Mouse (Mus musculus) neural tube, embryonic 11.5 days (tissue): ENCODE measurements at regions not wholly inside any gene's neighbourhood (a gene's known extent, or its start where the extent isn't known, plus 50 kb on each side); places are given as distances from the start of the nearest gene placed in this dataset.

Experiments used
- ATAC-seq: fragments of 200-750 bp; cut with Nextera tagmentation; 2 replicates; pipeline ENCODE4 v1.8.0; 2017; ENCODE audit warnings: moderate number of reproducible peaks, mild to moderate bottlenecking, moderate TSS enrichment, moderate library complexity; ENCODE audit not compliant: insufficient read depth, low FRiP score, low TSS enrichment
- DNase-seq: peaks from one replicate; pipeline ENCODE4 v3.0.0-alpha.2; 2015; ENCODE audit warnings: low spot score
- H3K27ac ChIP-seq: fragments of 300-500 bp; sonication (generic); 2 replicates; pipeline ENCODE4 v1.5.1; 2014; ENCODE audit warnings: low read depth, mild to moderate bottlenecking, low read length
- H3K27me3 ChIP-seq: fragments of 300-500 bp; sonication (generic); 2 replicates; pipeline ENCODE4 v1.6.1; 2014; ENCODE audit warnings: mild to moderate bottlenecking, low read length, mixed read lengths; ENCODE audit not compliant: control insufficient read depth, insufficient read depth
- H3K36me3 ChIP-seq: fragments of 300-500 bp; sonication (generic); 2 replicates; pipeline ENCODE4 v1.6.1; 2014; ENCODE audit warnings: mild to moderate bottlenecking, low read length, moderate library complexity, mixed read lengths; ENCODE audit not compliant: control insufficient read depth, insufficient read depth
- H3K4me1 ChIP-seq: fragments of 300-500 bp; sonication (generic); 2 replicates; pipeline ENCODE4 v1.6.1; 2014; ENCODE audit warnings: low read length, mixed read lengths; ENCODE audit not compliant: control insufficient read depth, insufficient read depth
- H3K4me2 ChIP-seq: fragments of 300-500 bp; sonication (generic); 2 replicates; pipeline ENCODE4 v1.6.1; 2014; ENCODE audit warnings: low read depth, mild to moderate bottlenecking, moderate library complexity
- H3K4me3 ChIP-seq: fragments of 300-500 bp; sonication (generic); 2 replicates; pipeline ENCODE4 v1.5.1; 2014; ENCODE audit warnings: low read depth, low read length
- H3K9ac ChIP-seq: fragments of 300-500 bp; sonication (generic); 2 replicates; pipeline ENCODE4 v1.6.1; 2014; ENCODE audit warnings: mild to moderate bottlenecking, low read length
- H3K9me3 ChIP-seq: fragments of 300-500 bp; sonication (generic); 2 replicates; pipeline ENCODE4 v1.6.1; 2016; ENCODE audit warnings: low read length; ENCODE audit not compliant: control insufficient read depth
- WGBS: fragments of 180-500 bp; shearing (Covaris S2); extraction: QIAGEN DNeasy Blood & Tissue Kit; methylation state at CpG from one replicate; pipeline ENCODE4 v1.1.7; 2014; 5-methylcytosine and 5-hydroxymethylcytosine counted together

DNA sequence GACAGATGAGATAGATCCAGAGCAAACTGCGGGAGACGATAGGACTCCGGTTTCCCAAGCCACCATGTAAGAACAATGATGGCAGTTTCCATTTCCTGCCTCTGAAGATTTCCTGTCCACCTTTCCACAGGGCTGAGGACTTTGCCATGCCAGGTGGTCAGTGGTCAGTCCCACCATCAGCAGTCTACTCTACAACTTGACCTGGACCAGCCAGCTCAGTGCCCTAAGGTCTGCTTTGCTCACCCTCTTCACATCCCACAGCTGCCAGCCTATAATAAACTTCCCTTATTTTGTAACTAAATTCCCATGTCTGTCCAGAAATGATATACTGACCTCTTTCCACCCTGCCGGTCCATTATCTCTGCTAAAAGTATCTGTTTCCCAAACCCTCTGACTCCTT is 315.7 kb upstream of the Spred2 start:
- no peaks in the 10 kb centered on the region for H3K4me1 ChIP-seq
- H3K27ac ChIP-seq = no peak overlapping the region
- H3K9me3 ChIP-seq = no peaks in the 10 kb centered on the region
- no peak for DNase-seq
- H3K27me3 ChIP-seq = no peaks in the 10 kb centered on the region
- no peak overlapping the region for H3K4me3 ChIP-seq
- no peak for ATAC-seq
- H3K4me2 ChIP-seq = no peak overlapping the region
- no peak overlapping the region for H3K9ac ChIP-seq
- no peaks in the 10 kb centered on the region; the same call in 1 of the 2 replicates for H3K36me3 ChIP-seq
- WGBS = 85% methylated on average over 4 of the region's 4 CpGs

DNA sequence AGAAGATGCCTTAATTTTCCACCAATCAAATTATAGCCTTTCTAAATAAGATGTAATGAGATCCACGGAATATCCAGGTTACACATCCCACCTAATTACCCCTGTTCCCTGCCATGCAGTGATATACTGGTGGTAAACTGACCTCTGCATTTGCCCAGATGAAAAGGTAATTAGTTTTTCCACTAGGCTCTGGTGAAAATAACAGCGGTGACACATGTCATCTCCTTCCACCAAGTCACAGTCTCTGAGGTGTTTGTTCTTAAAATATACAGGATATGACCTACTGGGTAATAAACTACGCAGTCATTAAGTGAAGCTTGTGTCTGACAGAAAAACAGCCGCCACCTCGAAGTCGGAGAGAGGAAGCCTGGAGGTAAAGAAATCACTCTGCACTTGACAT is 313.6 kb upstream of the Spred2 start:
- Histone ChIP-seq H3K4me1 (no peaks in the 10 kb centered on the region), H3K9me3 (no peaks in the 10 kb centered on the region), H3K9ac (no peak overlapping the region), H3K27me3 (no peaks in the 10 kb centered on the region), H3K36me3 (no peaks in the 10 kb centered on the region; the same call in 1 of the 2 replicates), H3K27ac (no peak overlapping the region), H3K4me3 (no peak overlapping the region), H3K4me2 (no peak overlapping the region)
- ATAC-seq (peak; percentile 16; the same call in 1 of the 2 replicates), DNase-seq (no peak)
- WGBS = 54% methylated on average over 6 of the region's 6 CpGs

DNA sequence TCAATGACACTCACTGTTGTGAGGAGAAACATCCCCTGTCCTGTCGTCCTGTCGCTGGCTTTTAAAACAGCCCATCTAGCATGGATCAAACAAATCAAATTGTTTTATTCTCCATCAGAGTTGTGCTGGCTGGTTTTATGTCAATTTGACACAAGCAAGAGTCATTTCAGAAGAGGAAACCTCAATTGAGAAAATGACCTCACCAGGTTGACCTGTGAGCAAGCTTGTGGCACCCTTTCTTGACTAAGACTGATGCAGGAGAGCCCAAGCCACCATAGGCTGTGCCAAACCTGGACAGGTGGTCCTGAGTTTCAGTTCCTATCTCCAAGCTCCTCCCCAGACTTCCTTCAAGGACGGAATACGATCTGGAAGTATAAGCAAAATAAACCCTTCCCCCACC is 313.0 kb upstream of the Spred2 start:
- H3K36me3 ChIP-seq = no peaks in the 10 kb centered on the region; the same call in 1 of the 2 replicates
- no peaks in the 10 kb centered on the region for H3K4me1 ChIP-seq
- no peaks in the 10 kb centered on the region for H3K9me3 ChIP-seq
- H3K27ac ChIP-seq = no peak overlapping the region
- H3K4me2 ChIP-seq = no peak overlapping the region
- H3K4me3 ChIP-seq = no peak overlapping the region
- ATAC-seq (no peak), DNase-seq (no peak)
- no peak overlapping the region for H3K9ac ChIP-seq
- no peaks in the 10 kb centered on the region for H3K27me3 ChIP-seq
- 83% methylated on average over 4 of the region's 4 CpGs for WGBS

DNA sequence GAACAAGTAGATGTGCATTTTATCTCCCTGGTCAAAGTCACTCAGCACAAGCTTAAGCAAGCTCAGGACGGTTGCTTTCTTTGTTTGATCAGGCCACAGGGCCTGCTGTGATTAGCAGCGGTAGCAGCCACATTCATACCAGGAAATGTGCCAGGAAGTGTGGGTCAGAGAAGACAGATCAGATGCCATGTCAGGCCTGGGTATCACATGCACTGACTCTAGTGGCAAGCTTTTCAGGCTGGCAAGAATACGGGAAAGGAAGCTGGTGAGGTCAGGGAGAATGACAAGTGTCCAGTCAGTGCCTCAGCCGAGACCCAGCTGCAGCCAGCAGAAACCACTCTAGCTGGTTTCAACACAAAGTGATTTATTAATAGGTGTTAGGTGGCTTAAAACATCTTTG is 307.7 kb upstream of the Spred2 start:
- no peak overlapping the region for H3K4me3 ChIP-seq
- no peak overlapping the region for H3K4me2 ChIP-seq
- ATAC-seq = no peak
- no peaks in the 10 kb centered on the region for H3K36me3 ChIP-seq
- no peak for DNase-seq
- H3K9me3 ChIP-seq = no peaks in the 10 kb centered on the region
- H3K9ac ChIP-seq = no peak overlapping the region
- no peaks in the 10 kb centered on the region for H3K27me3 ChIP-seq
- H3K27ac ChIP-seq = no peak overlapping the region
- WGBS = 75% methylated on average over 4 of the region's 4 CpGs
- no peaks in the 10 kb centered on the region for H3K4me1 ChIP-seq

DNA sequence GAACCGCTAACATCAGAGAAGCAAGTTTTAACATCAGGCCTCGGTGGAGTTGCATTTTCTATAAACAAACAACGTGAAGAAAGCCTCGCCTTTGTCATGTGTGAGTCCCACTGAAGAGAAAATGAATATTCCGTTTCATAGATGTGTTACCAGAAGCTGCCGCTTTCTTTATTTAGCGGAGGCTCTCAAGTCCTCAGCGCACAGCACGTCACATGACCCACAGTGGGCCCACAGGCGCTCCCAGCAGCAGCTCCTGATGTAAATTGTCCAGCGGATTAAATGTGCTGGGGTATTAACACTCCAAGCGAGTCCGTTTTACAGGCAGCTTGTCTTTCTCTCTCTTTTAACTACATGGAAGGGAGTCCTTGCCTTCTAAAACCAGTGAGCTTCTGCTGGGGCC is 304.7 kb upstream of the Spred2 start:
- Histone ChIP-seq H3K4me3 (no peak overlapping the region), H3K27ac (no peak overlapping the region), H3K4me1 (no peaks in the 10 kb centered on the region), H3K9ac (no peak overlapping the region), H3K9me3 (no peaks in the 10 kb centered on the region), H3K4me2 (no peak overlapping the region), H3K36me3 (no peaks in the 10 kb centered on the region), H3K27me3 (no peaks in the 10 kb centered on the region)
- DNase-seq (no peak), ATAC-seq (no peak)
- 82% methylated on average over 13 of the region's 13 CpGs for WGBS

DNA sequence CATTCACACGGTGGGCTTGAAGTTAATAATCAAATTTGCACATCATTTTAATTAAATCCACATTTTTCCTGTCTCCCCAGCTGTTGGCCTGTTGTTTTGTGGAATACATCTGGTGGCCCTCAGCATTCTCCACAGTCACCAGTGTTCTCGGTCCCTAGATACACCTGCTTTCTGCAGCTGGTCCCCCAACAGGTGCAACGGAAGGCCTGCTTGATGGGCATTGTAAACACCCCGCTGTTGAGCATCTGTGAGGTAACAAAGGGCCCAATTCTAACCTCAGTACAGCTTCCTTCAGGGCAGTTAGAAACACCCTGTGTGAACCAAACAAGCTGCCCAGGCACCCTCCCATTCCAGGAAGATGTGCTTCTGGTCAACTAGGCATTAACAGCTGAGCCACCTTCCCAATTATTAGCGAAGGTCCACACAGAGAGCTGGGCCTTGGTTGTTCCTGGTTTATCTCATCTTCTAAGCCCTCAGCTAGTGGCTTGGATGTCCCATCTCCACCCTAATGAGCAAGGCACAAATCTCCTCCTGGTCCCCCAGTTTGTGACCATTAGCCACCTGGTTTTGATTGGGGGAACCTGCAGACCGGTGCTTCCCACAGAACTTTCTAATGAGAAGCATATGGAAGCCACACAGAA is 293.0 kb upstream of the Spred2 start:
- no peak overlapping the region for H3K4me2 ChIP-seq
- H3K27ac ChIP-seq = no peak overlapping the region
- no peaks in the 10 kb centered on the region for H3K4me1 ChIP-seq
- no peak for ATAC-seq
- no peak overlapping the region for H3K9ac ChIP-seq
- no peaks in the 10 kb centered on the region for H3K36me3 ChIP-seq
- H3K9me3 ChIP-seq = no peaks in the 10 kb centered on the region
- H3K27me3 ChIP-seq = no peaks in the 10 kb centered on the region
- DNase-seq = no peak
- WGBS = 74% methylated on average over 6 of the region's 6 CpGs
- H3K4me3 ChIP-seq = no peak overlapping the region

DNA sequence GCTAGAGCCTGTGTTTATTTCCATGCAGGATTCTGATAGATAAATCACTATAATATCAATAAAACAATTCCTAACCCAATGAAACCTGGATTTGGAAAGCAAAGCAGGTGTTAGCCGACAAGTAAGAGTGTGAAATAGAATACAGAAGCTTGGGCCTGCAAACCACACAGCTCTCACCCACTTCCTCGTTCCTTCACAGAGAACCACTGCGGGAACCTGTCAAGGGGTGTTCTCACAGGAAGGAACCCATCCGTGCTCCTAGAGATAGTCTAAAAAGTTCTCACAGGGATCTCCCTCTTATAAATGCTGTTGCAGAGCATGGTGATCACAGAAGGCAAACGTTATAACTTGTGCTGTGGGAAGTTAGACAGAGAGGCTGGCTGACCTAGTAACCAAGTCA is 291.7 kb upstream of the Spred2 start:
- no peak overlapping the region for H3K27ac ChIP-seq
- H3K36me3 ChIP-seq = no peaks in the 10 kb centered on the region
- H3K9ac ChIP-seq = no peak overlapping the region
- H3K4me1 ChIP-seq = no peaks in the 10 kb centered on the region
- no peak overlapping the region for H3K4me2 ChIP-seq
- 84% methylated on average over 5 of the region's 5 CpGs for WGBS
- no peaks in the 10 kb centered on the region for H3K27me3 ChIP-seq
- H3K9me3 ChIP-seq = no peaks in the 10 kb centered on the region
- H3K4me3 ChIP-seq = no peak overlapping the region
- DNase-seq (no peak), ATAC-seq (no peak)

DNA sequence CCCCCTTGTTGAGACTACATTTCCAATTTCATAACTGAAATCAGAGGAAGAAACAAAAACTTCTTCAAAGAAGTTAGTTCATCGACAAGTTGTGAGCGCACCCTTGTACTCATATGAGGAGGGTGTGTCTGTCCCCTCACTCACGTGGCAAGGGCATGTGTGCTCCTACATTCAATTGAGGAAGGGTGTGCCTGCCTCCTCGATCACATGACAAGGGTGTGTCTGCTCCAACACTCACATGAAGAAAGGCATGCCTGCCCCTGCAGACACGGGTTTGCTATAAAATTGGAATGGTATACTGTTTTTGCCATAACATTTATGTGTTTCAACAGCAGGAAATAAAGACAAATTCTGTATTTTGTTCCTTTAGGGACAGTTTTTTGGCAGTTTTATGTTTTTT is 290.6 kb upstream of the Spred2 start:
- Histone ChIP-seq H3K9ac (no peak overlapping the region), H3K9me3 (no peaks in the 10 kb centered on the region), H3K4me1 (no peaks in the 10 kb centered on the region), H3K27me3 (no peaks in the 10 kb centered on the region), H3K4me3 (no peak overlapping the region), H3K4me2 (no peak overlapping the region), H3K27ac (no peak overlapping the region), H3K36me3 (no peaks in the 10 kb centered on the region)
- DNase-seq = no peak
- WGBS = 87% methylated on average over 5 of the region's 5 CpGs
- ATAC-seq = no peak

DNA sequence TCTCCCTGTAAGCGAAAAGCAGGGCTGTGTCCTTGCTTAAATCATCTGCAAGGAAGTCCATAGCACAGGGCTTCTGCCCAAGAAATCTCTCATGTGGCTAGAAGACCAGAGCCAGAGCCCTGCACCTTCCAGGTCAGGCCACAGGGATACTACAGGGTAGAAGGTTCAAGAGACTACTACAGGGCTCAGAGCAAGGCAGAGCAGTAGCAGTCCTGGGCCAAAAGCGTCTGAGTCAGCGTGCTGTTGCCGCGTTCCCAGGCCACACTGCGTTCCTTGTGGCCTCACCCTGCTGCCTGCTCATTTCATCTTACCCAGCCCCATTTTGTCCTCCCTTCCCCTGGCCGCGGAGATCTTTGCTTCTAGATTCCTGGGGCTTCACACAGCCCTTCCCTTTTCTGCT is 283.0 kb upstream of the Spred2 start:
- no peaks in the 10 kb centered on the region for H3K4me1 ChIP-seq
- H3K4me3 ChIP-seq = no peak overlapping the region
- DNase-seq = no peak
- H3K4me2 ChIP-seq = no peak overlapping the region
- no peak overlapping the region for H3K27ac ChIP-seq
- H3K27me3 ChIP-seq = no peaks in the 10 kb centered on the region
- WGBS = 78% methylated on average over 8 of the region's 8 CpGs
- H3K9ac ChIP-seq = no peak overlapping the region
- no peak for ATAC-seq
- H3K36me3 ChIP-seq = no peaks in the 10 kb centered on the region
- no peaks in the 10 kb centered on the region for H3K9me3 ChIP-seq
